Mouse (Mus musculus): Measurements from ENCODE around the gene Esrrg.

Gene Esrrg

DNA sequence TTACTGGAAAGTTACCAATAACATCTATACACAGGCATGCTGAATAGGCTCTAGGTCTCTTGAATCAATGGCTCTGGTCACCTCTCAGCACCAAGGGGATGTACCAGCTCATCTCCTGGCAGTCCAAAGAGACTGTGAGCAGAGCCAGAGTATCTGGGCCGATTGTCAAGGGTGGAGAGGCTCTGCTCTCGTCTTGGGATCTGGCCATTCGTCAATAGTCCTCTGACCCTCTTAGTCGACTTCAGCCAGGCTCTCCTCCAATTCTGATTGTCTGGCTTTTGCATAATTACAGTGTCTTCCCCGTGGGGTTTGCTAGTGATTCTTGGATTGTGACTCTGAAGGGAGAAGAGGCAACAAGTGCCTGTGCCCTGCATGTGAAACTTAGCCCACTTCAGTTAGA, 41.3 kb downstream of the Esrrg start:
- peak in 1 of 2 experiments; percentile 6 for DNase-seq (ENCODE audit: low spot score in 2 of 2)

DNA sequence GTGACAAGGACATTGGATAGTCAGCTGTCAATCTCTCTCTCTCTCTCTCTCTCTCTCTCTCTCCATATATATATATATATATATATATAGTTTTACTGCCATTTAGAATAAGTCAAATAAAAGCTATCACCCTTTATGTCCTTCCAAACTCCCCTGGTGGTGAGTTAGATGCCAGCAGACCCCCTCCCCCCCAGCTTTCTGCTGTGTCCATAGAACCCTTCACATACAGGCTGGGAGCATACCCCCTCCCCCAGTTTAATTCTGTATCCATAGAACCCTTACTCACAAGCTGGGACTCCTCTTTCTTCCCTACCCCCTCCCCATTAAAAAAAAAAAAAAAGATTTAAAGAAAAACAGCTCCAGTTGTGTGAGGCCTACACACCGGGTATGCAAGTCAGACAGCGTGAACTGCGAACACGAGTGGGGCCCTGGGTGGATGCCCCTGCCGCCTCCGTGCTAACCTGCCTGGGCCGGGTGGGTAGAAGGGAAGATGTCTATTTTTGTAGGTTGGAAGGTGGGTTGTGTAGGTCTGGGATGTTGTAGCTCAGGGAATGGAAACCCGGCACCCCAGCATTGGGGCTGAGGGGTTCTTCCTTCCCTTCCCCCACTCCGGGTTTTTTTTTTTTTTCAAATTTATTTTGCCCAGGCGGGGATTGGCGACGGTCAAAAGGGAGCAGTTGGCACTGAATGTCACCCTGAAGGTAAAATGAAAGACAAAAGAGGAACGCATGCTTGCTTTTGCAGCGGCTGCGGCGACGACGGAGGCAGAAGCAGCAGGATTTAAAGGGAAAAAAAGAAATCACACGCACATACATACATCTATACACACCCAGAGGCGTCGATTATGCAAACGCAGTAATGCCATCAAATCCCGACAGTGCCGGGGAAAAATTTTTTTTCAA, 42.4 kb downstream of the Esrrg start:
- no peak for DNase-seq (ENCODE audit: low spot score in 2 of 2)

DNA sequence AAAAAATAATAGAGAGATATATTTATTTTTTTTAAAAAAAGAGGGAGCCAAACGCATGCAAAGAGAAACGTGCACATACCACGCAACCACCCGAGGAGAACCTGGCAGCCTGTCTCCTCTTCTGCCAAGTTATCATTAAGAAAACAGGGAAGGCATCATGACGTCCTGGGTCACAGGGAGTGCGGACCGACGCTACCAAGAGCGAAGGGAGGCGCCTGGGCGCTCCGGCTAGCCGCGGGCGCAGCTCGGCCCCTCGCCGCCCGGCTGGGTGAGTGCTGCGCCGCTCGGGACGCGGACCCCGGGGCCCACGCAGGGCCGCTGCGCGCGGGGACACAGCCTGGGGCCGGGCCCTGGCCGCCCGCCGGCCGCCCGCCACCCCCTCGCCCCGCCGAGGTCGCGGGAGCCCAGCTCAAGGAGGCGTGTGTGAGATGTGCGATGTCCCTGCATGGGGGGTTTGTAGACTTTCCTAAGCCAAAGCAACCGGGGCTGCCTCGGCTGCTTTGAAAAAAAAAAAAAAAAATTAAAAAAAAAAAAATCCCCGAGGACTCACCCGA, 43.2 kb downstream of the Esrrg start:
- DNase-seq (ENCODE audit: low spot score in 2 of 2) = peak; percentile 3 to 29

DNA sequence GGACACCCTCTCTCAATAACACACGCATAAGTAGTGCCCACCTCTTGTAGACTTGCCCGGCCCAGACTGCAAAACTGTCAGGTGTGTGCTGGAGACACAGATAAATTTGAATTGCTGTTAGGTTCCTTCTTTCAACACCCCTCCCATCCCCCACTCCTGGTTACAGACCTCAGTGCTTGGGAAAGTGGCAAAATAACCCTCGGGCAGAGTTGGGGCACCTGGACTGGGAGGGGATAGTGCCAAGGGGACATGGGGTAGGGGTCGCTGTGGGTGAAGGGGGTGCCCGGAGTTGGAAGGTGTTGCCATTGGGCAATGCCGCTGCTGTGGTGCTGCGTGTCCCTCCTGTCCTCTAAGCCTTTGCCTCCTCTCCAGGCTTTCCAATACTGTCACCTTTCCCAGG, 43.9 kb downstream of the Esrrg start:
- DNase-seq (ENCODE audit: low spot score in 2 of 2) = no peak

DNA sequence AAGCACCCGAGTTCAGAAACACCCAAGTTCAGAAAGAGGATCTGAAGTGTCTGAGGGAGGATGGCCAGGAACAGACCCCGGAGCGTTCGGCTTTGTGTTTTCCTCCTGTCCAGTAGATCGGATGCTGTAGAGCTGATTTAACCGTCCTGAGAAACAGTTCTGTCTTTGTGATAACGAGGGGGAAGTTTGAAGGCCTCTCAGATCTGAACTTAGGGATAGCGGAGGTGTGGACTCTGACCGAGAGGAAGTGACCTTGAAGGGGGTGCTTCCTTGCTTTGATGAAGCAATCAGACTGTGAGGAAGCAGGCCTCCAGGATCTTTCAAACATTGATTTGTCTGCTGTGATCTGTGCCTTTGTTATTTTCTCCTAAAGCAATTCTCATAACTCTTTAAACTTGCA, 44.8 kb downstream of the Esrrg start:
- no peak for DNase-seq (ENCODE audit: low spot score in 2 of 2)

DNA sequence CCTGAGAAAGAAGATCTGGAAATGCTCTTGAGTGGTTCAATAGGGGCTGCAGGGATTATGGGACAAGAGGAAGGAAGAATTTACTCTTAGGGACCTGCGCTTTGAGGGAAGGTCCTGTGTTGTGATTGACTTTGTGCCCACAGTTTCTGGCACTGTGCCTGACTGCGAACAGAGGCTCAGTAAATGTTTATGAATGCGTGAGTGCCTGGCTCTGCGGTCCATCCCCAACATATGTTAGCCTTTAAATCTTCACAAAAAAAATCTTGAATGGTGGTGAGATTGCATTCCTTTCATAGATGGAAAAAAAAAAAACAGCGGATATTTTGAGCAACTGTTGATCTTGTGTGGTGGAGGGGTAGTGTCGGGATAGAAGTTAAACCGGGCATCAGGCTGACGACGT, 52.4 kb downstream of the Esrrg start:
- no peak for DNase-seq (ENCODE audit: low spot score in 2 of 2)

DNA sequence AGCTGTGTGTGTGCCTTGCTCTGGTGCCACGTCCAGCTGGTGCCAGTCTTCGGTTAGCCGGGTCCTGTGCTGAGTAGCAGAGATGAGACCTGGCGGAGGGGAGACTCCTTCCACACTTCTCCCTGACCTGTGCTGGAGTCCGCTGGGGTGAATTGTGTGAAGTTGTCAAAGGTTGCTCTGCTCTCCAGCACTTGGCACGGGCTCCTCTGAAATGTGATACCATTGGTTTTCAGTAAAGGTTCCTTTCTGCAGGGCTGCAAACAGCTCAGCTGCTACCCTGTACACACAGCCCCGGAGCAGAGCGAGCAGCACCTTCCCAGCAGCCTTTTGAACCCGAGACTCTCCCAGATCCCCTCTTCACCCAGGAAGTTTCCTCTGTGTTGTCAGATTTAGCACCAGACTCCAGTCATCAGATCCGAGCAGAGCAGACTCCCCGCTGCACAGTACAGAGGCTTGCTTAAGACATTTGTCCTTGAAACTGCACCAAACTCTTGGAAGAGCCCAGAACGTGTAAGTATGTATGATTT, 53.6 kb downstream of the Esrrg start:
- peak in 1 of 2 experiments; percentile 12 for DNase-seq (ENCODE audit: low spot score in 2 of 2)

DNA sequence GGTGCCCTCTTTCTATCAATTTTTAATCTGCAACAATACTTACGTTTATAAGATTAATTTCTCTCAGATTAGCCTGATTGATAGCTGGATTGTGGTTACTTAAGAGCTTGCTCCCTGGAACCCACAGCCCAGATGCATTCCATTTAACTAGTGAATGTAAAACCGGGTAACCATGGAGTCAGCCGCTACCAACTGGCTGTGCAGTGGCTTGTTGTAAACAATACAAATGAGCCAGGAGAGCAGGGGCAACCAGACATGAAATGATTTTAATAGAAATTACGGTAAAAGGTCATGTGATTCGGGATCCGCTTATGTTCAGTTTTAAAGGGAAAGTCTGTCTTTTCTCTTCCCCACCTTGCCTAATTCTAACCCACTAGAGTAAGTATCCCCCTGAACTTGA, 54.8 kb downstream of the Esrrg start:
- no peak for DNase-seq (ENCODE audit: low spot score in 2 of 2)

DNA sequence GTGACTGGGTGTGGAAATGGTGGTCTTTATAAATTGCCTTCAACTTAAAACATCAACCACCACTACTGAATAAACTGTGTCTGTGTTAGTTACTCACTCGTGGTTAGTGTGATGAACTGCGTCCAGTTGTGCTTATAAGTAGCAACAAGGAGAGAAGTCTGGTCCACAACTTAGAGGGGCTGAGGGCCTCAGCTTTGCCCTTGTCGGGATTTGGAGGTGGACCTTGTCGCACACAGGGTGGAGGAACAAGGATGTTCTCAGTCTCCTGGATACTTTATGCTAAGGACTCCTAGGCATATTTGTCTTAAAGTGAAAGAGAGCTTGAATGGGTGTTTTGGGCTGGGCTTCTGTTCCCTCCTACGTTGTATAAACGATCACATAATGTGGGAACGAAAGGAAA, 55.7 kb downstream of the Esrrg start:
- DNase-seq (ENCODE audit: low spot score in 2 of 2) = no peak

DNA sequence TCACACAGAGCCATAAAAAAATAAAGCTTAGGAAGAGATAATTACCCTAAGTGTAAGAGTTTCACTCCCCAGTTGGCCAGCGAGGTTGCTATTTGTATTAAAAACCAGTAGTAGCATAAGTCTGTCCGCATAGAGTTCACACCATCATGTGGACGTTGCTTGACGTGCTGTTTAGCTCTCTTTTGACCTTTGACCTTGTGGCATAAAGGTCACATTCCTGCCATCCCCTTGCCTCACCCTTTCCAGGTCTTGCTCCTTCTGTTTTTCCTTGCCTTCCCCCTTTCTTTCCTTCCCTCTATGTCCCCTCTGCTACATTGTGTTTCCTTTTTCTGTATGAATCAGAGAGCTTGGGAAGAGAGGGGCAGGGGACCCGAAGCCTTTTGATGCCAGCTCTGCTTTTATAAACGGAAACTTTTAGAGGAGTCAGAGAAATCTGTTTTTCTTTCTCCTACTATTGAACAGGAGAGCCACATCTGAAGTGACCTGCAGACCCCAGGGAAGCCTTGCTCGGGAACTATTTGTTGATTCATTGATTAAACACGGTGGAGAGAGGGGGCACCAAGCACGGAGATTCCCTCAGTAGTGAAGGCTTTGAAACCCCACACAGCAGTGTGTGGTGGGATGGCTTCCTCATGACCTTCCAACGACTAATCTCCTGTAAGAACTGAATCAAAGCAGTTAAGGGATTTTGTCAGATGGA, 57.5 kb downstream of the Esrrg start:
- DNase-seq (ENCODE audit: low spot score in 2 of 2) = no peak

DNA sequence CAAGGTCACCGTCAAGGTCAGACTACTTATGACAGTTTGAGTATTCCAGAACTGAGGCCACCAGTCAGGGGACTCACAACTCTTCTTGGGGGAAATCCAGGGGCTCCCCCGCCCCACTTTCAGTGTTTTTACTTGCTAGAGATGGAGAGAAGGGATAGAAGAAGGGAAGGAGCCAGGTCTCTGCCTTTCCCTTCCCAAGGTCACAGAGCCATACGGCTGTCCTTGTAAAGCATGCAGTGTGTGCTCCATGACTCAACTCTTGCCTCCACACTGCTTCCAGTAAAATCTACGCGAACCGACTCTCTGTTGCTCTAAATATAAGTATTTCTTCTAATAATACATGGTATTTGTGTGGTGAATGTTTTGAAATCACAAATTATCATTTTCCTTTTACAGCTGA, 61.2 kb downstream of the Esrrg start:
- no peak for DNase-seq (ENCODE audit: low spot score in 2 of 2)

DNA sequence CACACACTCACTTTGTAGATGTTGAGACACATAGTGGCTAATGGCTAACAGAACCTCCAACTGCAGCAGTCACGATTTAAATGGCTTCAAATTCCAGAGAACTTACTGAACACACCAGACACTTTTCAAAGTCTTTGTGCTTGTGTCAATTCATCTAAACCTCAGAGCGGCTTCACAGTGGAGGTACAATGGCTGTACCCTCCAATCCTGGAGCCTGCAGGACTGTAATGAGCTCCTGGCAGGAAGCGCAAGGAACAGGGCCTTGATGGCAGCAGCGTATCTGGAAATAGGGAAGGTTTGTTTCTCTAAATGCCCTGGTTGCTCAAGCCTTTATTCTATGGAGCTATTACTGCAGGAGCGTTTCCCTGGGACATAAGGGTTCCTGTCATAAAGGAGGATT, 63.9 kb downstream of the Esrrg start:
- no peak for DNase-seq (ENCODE audit: low spot score in 2 of 2)

DNA sequence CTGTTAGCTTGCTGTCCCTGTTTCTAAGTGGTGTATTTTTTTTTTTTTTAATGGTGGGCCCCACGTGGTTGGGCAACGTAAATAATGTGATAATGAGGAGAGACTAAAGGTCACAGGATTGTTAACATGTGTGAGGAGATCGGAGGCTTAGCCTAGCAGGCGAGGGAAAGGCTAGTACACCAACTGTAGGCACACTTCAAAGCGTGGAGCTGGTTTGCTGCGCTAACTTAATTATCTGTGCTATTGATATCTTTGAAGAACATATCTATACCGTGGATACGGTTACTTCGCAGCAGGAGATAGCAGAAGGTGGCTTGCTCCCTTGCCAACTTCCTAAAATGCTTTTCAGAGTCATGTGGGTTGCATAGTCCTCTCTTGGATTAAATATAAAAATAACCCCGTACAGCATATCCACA, 66.2 kb downstream of the Esrrg start:
- DNase-seq (ENCODE audit: low spot score in 2 of 2) = no peak

DNA sequence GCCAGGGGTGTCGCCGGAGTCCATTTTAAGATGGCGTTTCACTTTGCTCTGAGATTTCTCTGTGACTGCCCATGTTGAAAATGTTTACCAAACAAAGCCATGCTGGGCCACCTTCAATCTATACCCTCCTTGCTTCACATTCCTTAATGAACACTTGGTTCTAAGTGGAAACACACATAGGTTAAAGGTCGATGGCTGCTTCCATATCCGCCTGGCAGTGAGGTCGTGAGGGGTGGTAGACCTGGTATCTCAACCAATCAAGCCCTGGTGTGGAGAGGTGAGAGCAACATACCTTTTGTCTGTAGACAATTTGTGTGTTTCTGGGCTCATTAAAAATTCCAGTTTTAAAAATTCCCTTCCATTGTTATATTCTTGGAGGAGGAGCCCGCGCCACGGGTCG, 68.0 kb downstream of the Esrrg start:
- DNase-seq (ENCODE audit: low spot score in 2 of 2) = no peak

DNA sequence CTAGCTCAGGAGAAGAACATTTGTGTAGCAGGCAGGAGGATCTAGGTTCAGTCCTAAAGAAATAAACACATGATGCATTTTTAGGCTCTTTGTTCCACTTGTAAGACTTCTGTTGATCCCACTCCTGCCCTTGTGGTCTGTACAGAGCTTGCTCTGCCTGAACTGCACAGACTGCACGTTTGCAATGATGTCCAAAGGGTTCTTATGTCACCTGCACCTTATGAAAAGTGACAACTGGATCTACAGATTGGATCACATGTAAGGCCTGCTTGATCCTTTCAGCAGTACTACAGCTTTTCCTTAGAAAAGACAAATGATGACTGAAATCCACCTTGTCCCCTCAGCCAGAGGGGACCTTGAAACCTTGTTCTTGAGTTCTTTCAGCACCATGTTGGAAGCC, 70.7 kb downstream of the Esrrg start:
- DNase-seq (ENCODE audit: low spot score in 2 of 2) = no peak

DNA sequence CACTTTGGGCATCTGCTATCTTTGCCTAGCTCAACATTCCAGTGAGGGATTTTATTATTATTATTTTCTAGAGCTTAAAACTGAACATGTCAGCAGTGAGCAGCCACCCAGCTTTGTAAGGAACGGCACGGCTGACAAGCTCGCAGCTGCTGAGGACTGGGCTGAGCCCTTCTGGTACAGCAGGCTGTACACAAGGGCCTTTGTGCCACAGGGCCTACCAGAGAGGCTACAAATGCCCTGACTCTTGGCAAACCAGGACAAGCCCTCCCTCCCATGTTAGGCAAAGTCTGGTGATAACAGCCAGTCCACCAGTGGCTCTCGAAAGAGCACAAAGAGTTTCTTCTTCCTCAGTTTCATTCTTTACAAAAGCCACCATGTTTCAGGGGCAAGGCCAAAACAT, 75.9 kb downstream of the Esrrg start:
- DNase-seq (ENCODE audit: low spot score in 2 of 2) = no peak

DNA sequence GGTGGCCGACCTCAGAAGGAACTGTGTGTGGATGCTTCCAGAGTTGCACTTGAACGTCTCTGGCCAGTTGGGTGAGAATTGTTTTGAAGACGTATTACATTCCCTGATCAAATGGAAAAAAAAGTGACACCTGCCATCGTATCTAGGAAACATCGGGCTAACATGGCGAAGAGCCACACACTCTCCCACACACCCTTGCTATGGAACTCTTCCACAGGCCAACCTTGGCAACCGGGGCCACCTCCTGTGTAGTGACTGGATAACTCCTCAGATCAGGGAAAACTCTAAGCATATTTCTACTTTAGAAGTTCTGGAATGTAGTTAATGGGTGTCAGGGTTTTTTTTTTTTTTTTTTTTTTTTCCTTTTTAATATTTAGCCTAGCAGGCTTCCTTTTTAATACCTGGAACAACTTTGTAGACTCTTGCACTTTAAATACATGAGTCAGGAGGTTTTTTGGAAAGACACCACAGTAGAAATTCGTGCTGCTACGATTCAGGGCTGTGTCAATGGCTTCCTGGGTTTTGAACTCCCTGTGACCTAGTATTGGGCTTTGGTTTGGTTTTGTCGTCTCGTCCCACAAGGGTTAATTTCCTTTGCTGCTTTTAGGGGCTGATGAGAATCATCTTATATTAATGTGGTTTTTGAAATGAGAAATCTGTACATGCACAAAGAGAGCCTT, 83.4 kb downstream of the Esrrg start:
- no peak for DNase-seq (ENCODE audit: low spot score in 2 of 2)

DNA sequence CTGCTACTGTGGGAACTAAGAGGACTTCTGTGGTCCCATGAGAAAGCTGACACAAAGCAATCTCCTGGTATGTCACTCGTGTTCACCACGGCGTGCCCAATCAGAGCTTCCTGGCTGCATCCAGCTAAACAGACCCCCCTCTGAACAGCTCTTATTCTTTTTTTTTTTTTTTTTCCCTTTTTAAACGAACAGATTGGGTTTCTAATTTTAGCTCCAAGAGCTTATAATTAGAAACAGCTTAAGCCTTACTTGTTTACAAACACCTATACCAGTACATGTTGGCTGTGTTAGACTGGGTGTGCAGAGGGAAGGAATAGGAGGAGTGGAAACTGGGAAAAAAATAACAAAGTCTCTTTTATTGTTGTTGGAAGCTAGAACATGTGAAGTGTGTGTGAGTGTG, 86.3 kb downstream of the Esrrg start:
- DNase-seq (ENCODE audit: low spot score in 2 of 2) = no peak

DNA sequence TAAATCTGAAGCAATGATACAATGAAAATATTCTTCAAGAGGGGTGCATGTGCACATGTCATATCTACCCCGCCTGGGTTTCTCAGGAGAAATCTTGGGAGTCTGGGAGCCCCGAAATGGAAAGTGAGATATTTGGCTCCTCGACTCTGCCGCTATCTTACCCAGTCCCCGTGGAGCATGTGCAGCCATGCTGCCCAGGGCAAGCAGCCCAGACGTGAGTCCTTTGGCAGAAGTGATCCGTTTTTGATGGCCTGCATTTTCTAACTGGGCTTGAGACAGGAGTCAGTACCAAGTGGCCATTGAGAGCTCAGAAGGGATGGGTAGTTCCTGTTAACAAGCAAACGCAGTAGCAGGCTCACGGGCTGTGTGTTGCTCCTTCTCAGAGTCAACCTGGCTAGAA, 89.6 kb downstream of the Esrrg start:
- DNase-seq (ENCODE audit: low spot score in 2 of 2) = no peak

DNA sequence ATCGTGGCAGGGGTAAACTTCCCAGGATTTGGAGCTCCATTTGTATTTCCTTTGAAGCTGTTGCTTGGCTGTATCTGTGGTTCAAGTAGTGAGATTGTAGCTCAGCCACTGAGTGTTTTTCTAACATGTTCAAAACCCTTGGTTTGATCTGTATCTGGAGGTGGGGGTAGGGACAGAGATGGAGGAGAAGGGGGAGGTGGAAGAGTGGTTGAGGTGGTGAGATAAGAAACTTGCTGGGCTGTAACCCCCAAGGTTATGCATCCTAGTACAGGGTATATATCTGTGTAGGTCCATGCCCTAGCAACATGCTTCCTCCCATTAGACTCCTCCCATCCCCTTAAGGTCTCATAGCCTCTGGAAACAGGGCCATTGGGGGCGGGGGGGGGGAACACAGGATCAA, 92.4 kb downstream of the Esrrg start:
- DNase-seq (ENCODE audit: low spot score in 2 of 2) = no peak

DNA sequence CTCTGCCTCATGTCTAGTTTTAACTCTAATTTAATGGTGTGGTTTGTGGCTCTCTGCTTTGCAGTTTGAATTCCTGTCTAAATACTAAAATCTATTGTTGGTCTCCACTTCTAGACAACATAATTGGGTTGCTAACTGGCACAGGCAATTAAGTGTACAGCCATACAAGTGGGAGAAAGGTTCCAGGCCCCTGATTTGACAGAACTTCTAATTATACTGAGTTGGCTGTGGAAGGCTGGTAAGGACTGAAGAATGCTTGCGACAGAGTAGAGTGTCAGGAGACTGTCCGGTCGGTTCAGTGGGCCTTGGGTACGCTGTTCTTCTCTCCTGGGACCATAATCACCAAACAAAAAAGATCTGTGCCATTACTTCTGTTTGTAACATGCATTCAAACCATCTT, 96.3 kb downstream of the Esrrg start:
- DNase-seq (ENCODE audit: low spot score in 2 of 2) = no peak

DNA sequence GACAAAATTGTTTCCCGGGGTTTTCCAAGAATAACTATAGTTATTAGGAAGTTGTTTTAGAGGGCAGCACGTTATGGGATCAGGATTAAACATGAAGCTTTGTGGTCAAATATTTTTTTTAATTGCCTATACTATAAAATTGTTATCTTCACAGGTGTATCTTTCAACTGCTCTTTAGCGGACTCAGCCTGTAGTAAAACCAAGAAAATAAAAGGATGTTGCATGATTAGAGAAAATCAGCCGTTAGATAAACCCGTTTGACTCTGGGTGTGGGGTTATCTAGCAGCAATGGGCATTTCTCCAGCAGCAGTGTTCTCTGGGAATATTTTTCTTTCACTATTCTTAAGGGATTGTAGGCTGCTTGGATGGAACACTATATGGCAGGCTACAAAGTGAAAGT, 96.8 kb downstream of the Esrrg start:
- no peak for DNase-seq (ENCODE audit: low spot score in 2 of 2)
